In genomic region chr5:99224571-99225011, GRCm38 (mm10) we compare ENCODE assay signal across 9 mouse cellular contexts.
DNase-seq lines count a peak whose midpoint lies in the region; ATAC-seq lines count a peak whose summit lies in the region.
"Had no signal": no experiment of that assay in that cellular context is flagged by ENCODE, and none has a peak within 500 bp of the region (broad histone marks: within the 10 kb centered on the region; RNA-seq: fewer than 3 reads in every experiment).

No protein-coding gene starts in this region.

- WGBS in hindbrain, embryonic 16.5 days = 36% methylated on average over 5 of the region's 5 CpGs
- 46% methylated on average over 5 of the region's 5 CpGs for WGBS in hindbrain, embryonic 12.5 days
- 58% methylated on average over 5 of the region's 5 CpGs for WGBS in midbrain, embryonic 16.5 days
- WGBS in midbrain, embryonic 15.5 days = 56% methylated on average over 5 of the region's 5 CpGs

- no peak overlapping the region for H3K27ac ChIP-seq in hindbrain, embryonic 16.5 days (ENCODE audit: low read depth, low read length)
- no peak overlapping the region for H3K27ac ChIP-seq in hindbrain, embryonic 12.5 days
- no peak overlapping the region for H3K27ac ChIP-seq in midbrain, embryonic 16.5 days (ENCODE audit: low read length)
- no peak overlapping the region for H3K27ac ChIP-seq in midbrain, embryonic 15.5 days
- H3K27ac ChIP-seq: liver, embryonic 14.5 days had no signal

- DNase-seq in adrenal gland, adult 8-10 months = peak; percentile 15
- no peak for DNase-seq in adrenal gland, postnatal 10 days
- peak; percentile 78 for DNase-seq in retina, embryonic 14.5 days (ENCODE audit: low spot score)
- no peak for DNase-seq in cerebellum, postnatal 25 days

- H3K4me2 ChIP-seq in hindbrain, embryonic 16.5 days (ENCODE audit: low read length) = no peak overlapping the region
- no peak overlapping the region for H3K4me2 ChIP-seq in hindbrain, embryonic 12.5 days (replicated peaks)
- H3K4me2 ChIP-seq in midbrain, embryonic 16.5 days (ENCODE audit: low read length) = no peak overlapping the region
- no peak overlapping the region for H3K4me2 ChIP-seq in midbrain, embryonic 15.5 days

- ATAC-seq in hindbrain, embryonic 16.5 days = peak; percentile 60
- no peak for ATAC-seq in hindbrain, embryonic 12.5 days (ENCODE audit: low FRiP score)
- peak; percentile 39; the same call in 1 of the 2 replicates for ATAC-seq in midbrain, embryonic 16.5 days
- ATAC-seq in midbrain, embryonic 15.5 days (replicated peaks) = no peak

- H3K4me3 ChIP-seq in hindbrain, embryonic 16.5 days (ENCODE audit: low read length) = no peak overlapping the region
- H3K4me3 ChIP-seq in hindbrain, embryonic 12.5 days = no peak overlapping the region
- no peak overlapping the region for H3K4me3 ChIP-seq in midbrain, embryonic 16.5 days (ENCODE audit: low read depth, low read length)
- H3K4me3 ChIP-seq in midbrain, embryonic 15.5 days = no peak overlapping the region

- H3K9ac ChIP-seq in hindbrain, embryonic 16.5 days (ENCODE audit: low read depth, low read length) = no peak overlapping the region
- no peak overlapping the region for H3K9ac ChIP-seq in hindbrain, embryonic 12.5 days
- no peak overlapping the region for H3K9ac ChIP-seq in midbrain, embryonic 16.5 days (ENCODE audit: low read depth, low read length)
- no peak overlapping the region for H3K9ac ChIP-seq in midbrain, embryonic 15.5 days
- H3K9ac ChIP-seq: liver, embryonic 14.5 days had no signal

- no peaks in the 10 kb centered on the region; the same call in 1 of the 2 replicates for H3K4me1 ChIP-seq in hindbrain, embryonic 16.5 days (ENCODE audit: control insufficient read depth, insufficient read depth, low read depth, low read length)
- H3K4me1 ChIP-seq in hindbrain, embryonic 12.5 days = peaks cover 6% of the 10 kb centered on the region
- H3K4me1 ChIP-seq in midbrain, embryonic 16.5 days (ENCODE audit: control insufficient read depth, insufficient read depth, low read length) = no peaks in the 10 kb centered on the region
- no peaks in the 10 kb centered on the region for H3K4me1 ChIP-seq in midbrain, embryonic 15.5 days

- H3K27me3 ChIP-seq in hindbrain, embryonic 16.5 days (replicated peaks; ENCODE audit: control insufficient read depth, insufficient read depth, low read length) = no peaks in the 10 kb centered on the region
- no peaks in the 10 kb centered on the region for H3K27me3 ChIP-seq in hindbrain, embryonic 12.5 days
- H3K27me3 ChIP-seq in midbrain, embryonic 16.5 days (ENCODE audit: control insufficient read depth, insufficient read depth, low read depth, low read length) = no peaks in the 10 kb centered on the region
- H3K27me3 ChIP-seq in midbrain, embryonic 15.5 days (replicated peaks) = no peaks in the 10 kb centered on the region

- peaks cover 31% of the 10 kb centered on the region for H3K36me3 ChIP-seq in hindbrain, embryonic 16.5 days (ENCODE audit: control insufficient read depth, insufficient read depth, low read length)
- peaks cover 49% of the 10 kb centered on the region for H3K36me3 ChIP-seq in hindbrain, embryonic 12.5 days
- peaks cover 16% of the 10 kb centered on the region for H3K36me3 ChIP-seq in midbrain, embryonic 16.5 days (ENCODE audit: control insufficient read depth, insufficient read depth, low read length)
- H3K36me3 ChIP-seq in midbrain, embryonic 15.5 days (replicated peaks) = peaks cover 45% of the 10 kb centered on the region

- peaks cover 3% of the 10 kb centered on the region; the same call in 1 of the 2 replicates for H3K9me3 ChIP-seq in hindbrain, embryonic 16.5 days (ENCODE audit: control insufficient read depth, low read length)
- 0 out of 2 replicates have a peak, but pooled peaks cover 3% of the 10 kb centered on the region for H3K9me3 ChIP-seq in hindbrain, embryonic 12.5 days (replicated peaks)
- no peaks in the 10 kb centered on the region for H3K9me3 ChIP-seq in midbrain, embryonic 16.5 days (replicated peaks; ENCODE audit: control insufficient read depth, low read length, poor library complexity, severe bottlenecking)
- no peaks in the 10 kb centered on the region for H3K9me3 ChIP-seq in midbrain, embryonic 15.5 days

Comparison
In these comparisons a context has a peak if more than half of its experiments do, and no peak if none do; other contexts are left out.
1. DNase-seq: peak in adrenal gland, adult 8-10 months (single experiment) and retina, embryonic 14.5 days (single experiment); none in adrenal gland, postnatal 10 days (single experiment) and cerebellum, postnatal 25 days (0 of 2).
2. ATAC-seq: peak in hindbrain, embryonic 16.5 days (single experiment) and midbrain, embryonic 16.5 days (single experiment); none in hindbrain, embryonic 12.5 days (single experiment) and midbrain, embryonic 15.5 days (single experiment).